Comparison of ENCODE assay signal across 14 mouse cellular contexts in genomic region chr14:62288731-62289130, GRCm38 (mm10).
DNase-seq lines count a peak whose midpoint lies in the region.
"Had no signal": no experiment of that assay in that cellular context is flagged by ENCODE, and none has a peak within 500 bp of the region (broad histone marks: within the 10 kb centered on the region; RNA-seq: fewer than 3 reads in every experiment).

No protein-coding gene starts in this region.

- DNase-seq in kidney, adult 11 months = peak; percentile 12
- DNase-seq in kidney, postnatal 36 days = no peak
- peak; percentile 63 for DNase-seq in kidney, adult 9 months
- DNase-seq in kidney, adult 18-20 months = no peak
- DNase-seq: adrenal gland, adult 2 months; adrenal gland, postnatal 10 days; adrenal gland, postnatal 25 days; cerebellum, adult 11 months; cerebellum, adult 18-20 months; cerebellum, adult 8-10 months; cerebellum, adult 9-11 months; cerebellum, postnatal 14 days; cerebellum, postnatal 36 days; embryo, embryonic 11 days had no signal

Comparison
In these comparisons a context has a peak if more than half of its experiments do, and no peak if none do; other contexts are left out.
1. DNase-seq: peak in kidney, adult 11 months (single experiment) and kidney, adult 9 months (single experiment); none in kidney, postnatal 36 days (0 of 2) and kidney, adult 18-20 months (single experiment).